Mouse (Mus musculus) gastrocnemius, adult 8-10 months (tissue): ENCODE results near the gene Ppy. TPM values are rescaled to one million over a fixed set of nuclear protein-coding genes. Genes with fewer than 3 reads are reported as not detected.

ENCODE experiments used
- DNase-seq, 2 experiments: peaks; one replicate each; pipeline ENCODE4 v3.0.0; 2022; ENCODE audit warnings: low spot score in 2 of 2
- total RNA-seq, 4 experiments: library from RNA; stranded (reverse); gene quantifications; 2 replicates each; pipeline ENCODE4 v1.2.4; 2022

Ppy gene
- total RNA-seq = not detected

GRCm38 (mm10) chr11:102101219-102101618 is at the start of gene Ppy:
Ppy (minus strand) TSS chr11:102101319.
- no peak for DNase-seq

- no peak for DNase-seq
Measured at GRCm38 (mm10) chr11:102147213-102147989, 46.3 kb upstream of the Ppy start.

- DNase-seq = no peak
Measured at GRCm38 (mm10) chr11:102146531-102146930, 45.4 kb upstream of the Ppy start.

GRCm38 (mm10) chr11:102146005-102146404 is 44.9 kb upstream of the Ppy start:
- no peak for DNase-seq

GRCm38 (mm10) chr11:102145471-102146001 is 44.4 kb upstream of the Ppy start, which contains the start of gene Nags:
Nags (plus strand) TSS chr11:102145513.
- no peak for DNase-seq

GRCm38 (mm10) chr11:102144957-102145470 is 43.9 kb upstream of the Ppy start:
- no peak for DNase-seq

- no peak for DNase-seq
Measured at GRCm38 (mm10) chr11:102142355-102142754, 41.2 kb upstream of the Ppy start.

GRCm38 (mm10) chr11:102140508-102140907 is 39.4 kb upstream of the Ppy start:
- DNase-seq = peak in 1 of 2 experiments; percentile 23

GRCm38 (mm10) chr11:102138447-102138740 is 37.3 kb upstream of the Ppy start:
- DNase-seq = no peak

- DNase-seq = no peak
Measured at GRCm38 (mm10) chr11:102137625-102138446, 36.7 kb upstream of the Ppy start.

GRCm38 (mm10) chr11:102134516-102134915 is 33.4 kb upstream of the Ppy start:
- no peak for DNase-seq

- no peak for DNase-seq
Measured at GRCm38 (mm10) chr11:102117386-102117785, 16.3 kb upstream of the Ppy start.

- no peak for DNase-seq
Measured at GRCm38 (mm10) chr11:102116241-102116640, 15.1 kb upstream of the Ppy start.

- no peak for DNase-seq
Measured at GRCm38 (mm10) chr11:102111576-102111975, 10.5 kb upstream of the Ppy start.

GRCm38 (mm10) chr11:102107732-102108131 is 6.6 kb upstream of the Ppy start, which contains the start of gene Pyy:
Pyy (minus strand) TSS chr11:102107832.
- no peak for DNase-seq

GRCm38 (mm10) chr11:102106911-102107310 is 5.8 kb upstream of the Ppy start:
- no peak for DNase-seq

- peak in 1 of 2 experiments; percentile 26 for DNase-seq
Measured at GRCm38 (mm10) chr11:102102485-102103258, 1.6 kb upstream of the Ppy start.

GRCm38 (mm10) chr11:102096887-102097391 is 4.2 kb downstream of the Ppy start:
- peak in 1 of 2 experiments; percentile 38 for DNase-seq

GRCm38 (mm10) chr11:102096446-102096845 is 4.7 kb downstream of the Ppy start:
- no peak for DNase-seq

GRCm38 (mm10) chr11:102095676-102096075 is 5.4 kb downstream of the Ppy start:
- no peak for DNase-seq
